Mouse (Mus musculus) adipocyte (in vitro differentiated cells): Measurements from ENCODE around the gene Chd6.

ENCODE experiments used
- DNase-seq: peaks from one replicate; pipeline ENCODE4 v3.0.0-alpha.2; 2016; ENCODE audit warnings: low spot score

Chd6 gene

GRCm38 (mm10) chr2:161108933-161109371, at the start of gene Chd6:
TSS of gene Chd6 (minus strand) at chr2:161109075.
- DNase-seq: peak; percentile 100

GRCm38 (mm10) chr2:161150004-161150842, 41.3 kb upstream of the Chd6 start:
- no peak for DNase-seq

- no peak for DNase-seq
Measured at GRCm38 (mm10) chr2:161148428-161149020, 39.6 kb upstream of the Chd6 start.

- DNase-seq: no peak
Measured at GRCm38 (mm10) chr2:161147656-161148427, 39.0 kb upstream of the Chd6 start.

- no peak for DNase-seq
Measured at GRCm38 (mm10) chr2:161144799-161145198, 35.9 kb upstream of the Chd6 start.

- DNase-seq: no peak
Measured at GRCm38 (mm10) chr2:161138672-161139536, 30.0 kb upstream of the Chd6 start.

GRCm38 (mm10) chr2:161136999-161137398, 28.1 kb upstream of the Chd6 start:
- no peak for DNase-seq

GRCm38 (mm10) chr2:161128367-161129111, 19.7 kb upstream of the Chd6 start:
- DNase-seq: peak; percentile 31

- DNase-seq: no peak
Measured at GRCm38 (mm10) chr2:161112011-161112410, 3.1 kb upstream of the Chd6 start.

GRCm38 (mm10) chr2:161109398-161109821, 535 bp upstream of the Chd6 start:
- DNase-seq: no peak

GRCm38 (mm10) chr2:161108085-161108927, 569 bp downstream of the Chd6 start:
- DNase-seq: peak; percentile 49

- peak; percentile 48 for DNase-seq
Measured at GRCm38 (mm10) chr2:161107236-161107635, 1.6 kb downstream of the Chd6 start.

GRCm38 (mm10) chr2:161103769-161104168, 5.1 kb downstream of the Chd6 start:
- no peak for DNase-seq

- DNase-seq: no peak
Measured at GRCm38 (mm10) chr2:161102102-161102501, 6.8 kb downstream of the Chd6 start.

- DNase-seq: no peak
Measured at GRCm38 (mm10) chr2:161097746-161098145, 11.1 kb downstream of the Chd6 start.

GRCm38 (mm10) chr2:161090746-161091405, 18.0 kb downstream of the Chd6 start:
- DNase-seq: peak; percentile 68

GRCm38 (mm10) chr2:161090200-161090599, 18.7 kb downstream of the Chd6 start:
- DNase-seq: peak; percentile 43

GRCm38 (mm10) chr2:161078590-161078989, 30.3 kb downstream of the Chd6 start:
- no peak for DNase-seq

- DNase-seq: no peak
Measured at GRCm38 (mm10) chr2:161076262-161076661, 32.6 kb downstream of the Chd6 start.
